Mouse (Mus musculus): ENCODE measurements at regions not wholly inside any gene's neighbourhood (a gene's known extent, or its start where the extent isn't known, plus 50 kb on each side); places are given as distances from the start of the nearest gene placed in this dataset.
"Not testable (repeated sequence)": the region's sequence is repeated elsewhere in the genome, so short reads cannot be mapped to it uniquely, and the experiment has no call there.

DNA sequence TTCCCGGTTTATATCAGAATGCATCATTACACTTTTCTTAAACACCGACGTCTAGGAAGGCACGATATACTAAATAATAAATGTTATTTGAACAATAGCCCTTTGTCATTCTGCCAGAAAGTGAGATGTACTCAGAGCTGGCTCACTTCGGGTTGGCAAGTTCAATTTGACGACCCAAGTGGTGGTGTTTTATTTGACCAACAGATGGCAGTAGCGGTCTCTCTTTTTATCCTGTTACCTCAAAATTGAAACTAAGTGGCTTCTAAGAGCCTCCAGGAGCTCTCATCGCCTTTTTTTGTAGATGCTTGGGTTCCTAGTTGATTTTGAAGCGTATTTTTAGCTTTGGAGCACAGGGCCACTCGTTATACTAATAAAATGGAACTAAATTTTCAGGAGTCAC lies 66.7 kb upstream of the Chmp2b start:
- peak; percentile 10 for DNase-seq (ENCODE audit: low spot score)

DNA sequence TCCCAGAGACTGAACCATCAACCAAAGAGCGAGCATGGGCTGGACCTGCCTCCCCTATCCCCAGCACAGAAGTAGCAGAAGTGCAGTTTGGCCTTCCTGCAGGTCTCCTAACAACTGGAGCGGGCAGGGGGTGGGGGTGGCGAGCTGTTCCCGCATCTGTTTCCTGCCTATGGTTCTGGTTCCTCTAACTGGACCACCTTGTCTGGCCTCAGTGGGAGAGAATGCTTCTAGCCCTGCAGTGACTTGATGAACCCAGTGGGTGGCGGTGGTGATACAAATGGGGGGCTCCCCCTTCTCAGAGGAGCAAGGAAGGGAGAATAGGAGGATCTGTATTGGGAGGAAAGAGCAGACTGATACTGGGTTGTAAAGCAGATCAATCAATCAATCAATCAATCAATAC lies 69.2 kb upstream of the Chmp2b start:
- no peak for DNase-seq (ENCODE audit: low spot score)

DNA sequence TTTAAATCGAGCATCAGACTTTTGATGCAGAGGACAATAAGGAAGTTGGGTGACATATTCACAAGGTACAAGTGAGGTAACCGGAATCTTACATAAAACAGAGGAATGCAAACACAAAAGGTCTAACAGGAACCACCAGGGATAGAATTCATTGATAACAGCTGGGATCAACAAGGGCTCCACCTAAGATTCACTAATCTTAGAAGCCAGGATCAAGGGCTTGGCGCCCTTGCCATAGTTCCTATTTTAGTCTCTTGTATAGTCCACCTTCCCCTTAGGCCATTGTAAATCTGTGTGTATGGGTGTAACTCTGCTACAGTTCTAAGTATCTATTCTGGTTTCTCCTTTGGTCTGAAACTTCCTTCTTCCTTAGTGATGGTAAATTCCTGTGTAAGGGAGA lies 84.2 kb upstream of the Chmp2b start:
- DNase-seq (ENCODE audit: low spot score): not testable (repeated sequence)

DNA sequence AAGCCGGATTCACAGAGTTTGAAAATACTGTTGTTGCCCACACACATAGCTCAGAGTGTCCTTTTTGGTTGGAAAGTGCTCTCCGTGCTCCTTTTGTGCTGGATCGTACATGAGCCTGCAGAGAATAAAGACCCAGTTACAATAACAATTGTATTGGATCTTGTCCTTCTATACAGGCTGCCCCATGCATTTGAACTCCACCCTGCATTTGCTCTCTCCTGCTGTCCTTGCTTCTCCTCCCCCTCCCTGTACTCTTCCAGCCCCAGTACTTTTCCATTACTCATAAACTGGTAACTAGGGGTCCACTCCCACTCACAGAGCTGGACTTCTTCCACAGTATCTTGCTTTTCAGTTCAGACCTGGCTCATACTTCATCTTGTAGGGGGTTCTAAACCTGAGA lies 86.5 kb upstream of the Chmp2b start:
- DNase-seq (ENCODE audit: low spot score): no peak

DNA sequence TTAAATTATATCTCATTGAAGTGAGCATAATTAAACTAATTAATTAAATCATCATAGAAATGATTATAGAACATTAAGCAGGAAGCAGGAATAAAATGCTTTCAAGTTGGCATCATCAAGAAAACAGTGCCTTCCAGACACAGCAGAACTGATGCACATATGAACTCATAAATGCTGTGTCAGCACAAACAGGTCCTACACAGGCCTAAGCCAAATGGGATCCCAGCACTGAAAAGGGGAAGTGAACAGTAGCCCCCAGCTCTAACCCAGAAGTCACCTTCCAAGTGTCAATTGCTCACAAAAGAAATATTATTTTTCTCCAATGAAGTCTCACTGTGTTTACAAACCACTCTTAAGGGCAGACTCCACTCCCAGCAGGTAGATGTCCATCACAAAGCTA lies 93.0 kb upstream of the Chmp2b start:
- DNase-seq (ENCODE audit: low spot score): no peak

GRCm38 (mm10) chr16:65657829-65658228 lies 95.3 kb upstream of the Chmp2b start:
- DNase-seq (ENCODE audit: low spot score): no peak

DNA sequence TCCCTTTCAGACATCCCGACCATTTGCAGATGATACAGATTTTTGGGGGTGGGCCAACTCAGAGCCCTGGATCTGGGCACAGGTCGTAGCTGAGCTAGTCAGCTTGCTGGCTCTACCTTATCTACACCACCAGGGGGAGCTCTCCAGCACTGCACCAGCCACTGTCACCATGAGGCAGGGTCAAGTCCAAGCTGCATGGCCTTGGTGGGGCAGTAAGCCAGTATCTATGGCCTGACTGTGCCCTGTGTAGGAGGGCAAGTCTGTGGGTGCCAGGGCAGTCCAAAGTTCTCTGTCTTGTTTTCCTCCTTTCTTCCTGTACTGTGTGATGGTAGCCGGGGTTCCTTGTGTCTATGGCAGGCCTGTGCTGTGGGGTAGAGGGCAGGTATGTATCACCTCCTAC lies 102.3 kb upstream of the Chmp2b start:
- peak; percentile 11 for DNase-seq (ENCODE audit: low spot score)

GRCm38 (mm10) chr16:65672116-65672515 lies 109.6 kb upstream of the Chmp2b start:
- no peak for DNase-seq (ENCODE audit: low spot score)

GRCm38 (mm10) chr16:65683089-65683488 lies 120.6 kb upstream of the Chmp2b start:
- DNase-seq (ENCODE audit: low spot score): no peak

DNA sequence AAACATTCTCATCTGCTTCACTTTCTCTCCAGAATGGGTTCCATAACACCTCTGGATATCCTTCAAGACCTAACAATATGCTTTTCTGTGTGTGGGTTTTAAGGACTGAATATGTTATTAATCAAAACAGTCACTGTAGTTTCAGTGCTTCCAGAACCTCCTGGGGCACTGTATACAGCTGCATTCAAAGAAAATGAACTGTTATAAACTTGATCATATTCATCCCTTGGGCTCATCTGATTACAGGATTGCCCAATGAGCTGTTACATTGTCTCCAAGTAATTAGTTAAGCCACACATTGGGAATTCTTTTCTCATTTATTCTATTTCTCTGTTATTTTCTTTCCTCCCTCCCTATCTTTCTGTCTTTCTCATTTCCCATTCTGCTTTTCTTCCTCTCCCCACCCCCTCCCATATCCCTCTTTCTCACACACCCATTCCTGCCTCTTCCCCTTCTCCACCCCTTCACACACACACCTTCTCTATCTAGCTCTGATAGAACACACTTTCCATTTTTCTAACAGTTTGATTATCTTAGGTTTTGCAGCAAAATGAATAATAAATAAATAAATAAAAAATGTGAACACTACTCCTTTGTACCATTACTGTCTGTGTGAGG lies 121.3 kb upstream of the Chmp2b start:
- no peak for DNase-seq (ENCODE audit: low spot score)

- no peak for DNase-seq (ENCODE audit: low spot score)
Observed at GRCm38 (mm10) chr16:65693626-65694025, 121.4 kb upstream of the Vgll3 start.

GRCm38 (mm10) chr16:65715631-65716030 lies 99.4 kb upstream of the Vgll3 start:
- no peak for DNase-seq (ENCODE audit: low spot score)

- peak; percentile 4 for DNase-seq (ENCODE audit: low spot score)
Observed at GRCm38 (mm10) chr16:65718791-65719472, 96.1 kb upstream of the Vgll3 start.

GRCm38 (mm10) chr16:65720953-65721352 lies 94.1 kb upstream of the Vgll3 start:
- DNase-seq (ENCODE audit: low spot score): no peak

- no peak for DNase-seq (ENCODE audit: low spot score)
Observed at GRCm38 (mm10) chr16:65725559-65726269, 89.3 kb upstream of the Vgll3 start.

DNA sequence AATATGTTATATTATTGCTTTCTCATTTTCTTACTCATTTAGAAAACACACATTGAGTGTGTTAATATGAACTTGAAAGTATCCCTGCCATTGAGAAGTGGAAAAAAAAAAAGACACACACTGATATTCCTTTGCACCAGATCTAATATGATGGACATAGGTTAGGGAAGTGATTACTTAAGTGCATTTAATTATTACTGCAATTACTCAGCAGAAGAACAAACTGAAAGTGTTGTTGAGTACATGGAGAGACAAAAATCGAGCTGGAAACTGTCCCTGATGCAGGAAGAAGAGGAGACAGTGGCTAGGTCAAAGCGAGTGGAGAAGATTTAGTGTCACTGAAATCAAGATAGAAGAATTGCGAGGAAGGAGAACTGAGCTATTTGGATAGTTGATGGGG lies 88.8 kb upstream of the Vgll3 start:
- no peak for DNase-seq (ENCODE audit: low spot score)

GRCm38 (mm10) chr16:65729322-65729721 lies 85.7 kb upstream of the Vgll3 start:
- no peak for DNase-seq (ENCODE audit: low spot score)

- DNase-seq (ENCODE audit: low spot score): no peak
Observed at GRCm38 (mm10) chr16:65739652-65740051, 75.4 kb upstream of the Vgll3 start.

- DNase-seq (ENCODE audit: low spot score): no peak
Observed at GRCm38 (mm10) chr16:65742951-65743350, 72.1 kb upstream of the Vgll3 start.

DNA sequence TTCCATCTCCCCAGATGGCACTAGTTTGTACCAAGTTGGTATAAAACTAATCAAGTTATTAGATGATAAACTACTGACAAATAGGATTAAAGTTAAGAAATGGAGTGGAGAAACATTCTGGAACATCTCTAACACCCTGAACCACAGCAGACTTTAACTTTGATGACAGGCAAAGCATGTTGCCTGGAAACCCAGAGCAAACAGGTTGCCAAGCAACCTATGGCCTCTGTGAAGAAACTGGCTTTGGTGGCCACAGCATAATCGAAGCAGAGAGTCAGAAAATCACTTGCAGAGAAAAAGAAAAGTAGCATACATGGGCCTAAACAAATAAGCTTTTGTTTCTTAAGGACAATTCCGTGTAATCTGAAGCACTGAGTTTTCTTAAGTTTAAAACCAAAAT lies 59.4 kb upstream of the Vgll3 start:
- DNase-seq (ENCODE audit: low spot score): no peak

Measured in ovary, postnatal 36 days (tissue).